Mouse (Mus musculus) liver, embryonic 14.5 days (tissue): ENCODE measurements at regions not wholly inside any gene's neighbourhood (a gene's known extent, or its start where the extent isn't known, plus 50 kb on each side); places are given as distances from the start of the nearest gene placed in this dataset.

Experiments
- ATAC-seq: fragments of 200-750 bp; cut with Nextera tagmentation; 2 replicates; pipeline ENCODE4 v1.8.0; 2017; ENCODE audit warnings: moderate number of reproducible peaks, mild to moderate bottlenecking, moderate library complexity; ENCODE audit not compliant: insufficient read depth
- DNase-seq, 3 experiments: peaks; one replicate each; pipeline ENCODE4 v3.0.0-alpha.2; 2012 to 2013; ENCODE audit warnings: low read depth in 3 of 3, low spot score in 3 of 3
- H3K27ac ChIP-seq: fragments of 300-500 bp; sonication (generic); 2 replicates; pipeline ENCODE4 v1.5.1; 2014; ENCODE audit warnings: moderate library complexity, mild to moderate bottlenecking, control low read depth, inconsistent platforms
- H3K27me3 ChIP-seq: fragments of 300-500 bp; sonication (generic); 2 replicates; pipeline ENCODE4 v1.6.1; 2014; ENCODE audit warnings: mild to moderate bottlenecking, low read length, moderate library complexity; ENCODE audit not compliant: control insufficient read depth, insufficient read depth
- H3K36me3 ChIP-seq: fragments of 300-500 bp; sonication (generic); replicated peaks from 2 replicates; pipeline ENCODE4 v1.6.1; 2014; ENCODE audit warnings: low read depth; ENCODE audit not compliant: control insufficient read depth, insufficient read depth
- H3K4me1 ChIP-seq, 2 experiments: fragments of 200-500 bp in 1 of 2; fragments of 300-500 bp in 1 of 2; sonication (generic) in 1 of 2; replicated peaks; 2 replicates each; pipeline ENCODE4 v1.6.1; 2012 to 2014; ENCODE audit warnings: antibody characterized with exemption in 1 of 2, inconsistent platforms in 1 of 2, low read length in 1 of 2; ENCODE audit not compliant: control insufficient read depth in 2 of 2, insufficient read depth in 2 of 2
- H3K4me2 ChIP-seq: fragments of 300-500 bp; sonication (generic); 2 replicates; pipeline ENCODE4 v1.6.1; 2014; ENCODE audit warnings: low read depth, mild to moderate bottlenecking, control low read depth, moderate library complexity
- H3K4me3 ChIP-seq, 2 experiments: fragments of 200-500 bp in 1 of 2; fragments of 300-500 bp in 1 of 2; sonication (generic) in 1 of 2; 2 replicates each; pipeline ENCODE4 v1.5.1; 2012 to 2014; ENCODE audit warnings: low read depth in 2 of 2, low read length in 2 of 2, mild to moderate bottlenecking in 2 of 2, control low read depth in 1 of 2, inconsistent platforms in 1 of 2, moderate library complexity in 1 of 2; ENCODE audit not compliant: insufficient read depth in 1 of 2
- H3K9ac ChIP-seq: fragments of 300-500 bp; sonication (generic); replicated peaks from 2 replicates; pipeline ENCODE4 v1.6.1; 2014; ENCODE audit warnings: mild to moderate bottlenecking, control low read depth, moderate library complexity
- H3K9me3 ChIP-seq: fragments of 300-500 bp; sonication (generic); 2 replicates; pipeline ENCODE4 v1.6.1; 2016; ENCODE audit warnings: low read length, mixed read lengths; ENCODE audit not compliant: control insufficient read depth
- CTCF ChIP-seq: IDR thresholded peaks from 2 replicates; pipeline ENCODE4 v1.5.1; 2016; ENCODE audit warnings: antibody characterized with exemption, low read depth, control low read depth
- EP300 ChIP-seq: IDR thresholded peaks from 2 replicates; pipeline ENCODE4 v1.6.1; 2016; ENCODE audit warnings: antibody characterized with exemption, low read depth
- WGBS: fragments of 180-500 bp; shearing (Covaris S2); extraction: QIAGEN DNeasy Blood & Tissue Kit; methylation state at CpG from one replicate; pipeline ENCODE4 v1.1.7; 2014; ENCODE audit not compliant: insufficient replicate concordance; 5-methylcytosine and 5-hydroxymethylcytosine counted together

- WGBS, result 63% methylated on average over 7 of the region's 7 CpGs
- H3K27me3 ChIP-seq, result no peaks in the 10 kb centered on the region
- TF ChIP-seq EP300 (no peak), CTCF (no peak)
- no peaks in the 10 kb centered on the region for H3K4me1 ChIP-seq
- H3K27ac ChIP-seq, result no peak overlapping the region
- no peak overlapping the region for H3K9ac ChIP-seq
- no peak overlapping the region for H3K4me2 ChIP-seq
- no peaks in the 10 kb centered on the region for H3K9me3 ChIP-seq
- no peak for DNase-seq
- ATAC-seq, result no peak
- no peaks in the 10 kb centered on the region for H3K36me3 ChIP-seq
- no peak overlapping the region for H3K4me3 ChIP-seq
Observed at GRCm38 (mm10) chr1:137922769-137923168, 252.7 kb downstream of the Ptprc start.

- H3K36me3 ChIP-seq, result no peaks in the 10 kb centered on the region
- H3K4me2 ChIP-seq, result no peak overlapping the region
- DNase-seq (no peak), ATAC-seq (no peak)
- H3K27ac ChIP-seq, result no peak overlapping the region
- no peak overlapping the region for H3K9ac ChIP-seq
- no peak overlapping the region for H3K4me3 ChIP-seq
- 42% methylated on average over 2 of the region's 2 CpGs for WGBS
- TF ChIP-seq CTCF (no peak), EP300 (no peak)
- no peaks in the 10 kb centered on the region for H3K4me1 ChIP-seq
- no peaks in the 10 kb centered on the region for H3K9me3 ChIP-seq
- H3K27me3 ChIP-seq, result no peaks in the 10 kb centered on the region
Observed at GRCm38 (mm10) chr1:137921592-137921991, 253.9 kb downstream of the Ptprc start.

- 55% methylated on average over 6 of the region's 6 CpGs for WGBS
- TF ChIP-seq CTCF (no peak), EP300 (no peak)
- DNase-seq, result no peak
Observed at GRCm38 (mm10) chr1:137919739-137920563, 255.6 kb downstream of the Ptprc start.

GRCm38 (mm10) chr1:137917449-137917848, 258.1 kb downstream of the Ptprc start:
- Histone ChIP-seq H3K9me3 (no peaks in the 10 kb centered on the region), H3K36me3 (no peaks in the 10 kb centered on the region), H3K9ac (no peak overlapping the region), H3K27me3 (no peaks in the 10 kb centered on the region), H3K27ac (no peak overlapping the region), H3K4me3 (no peak overlapping the region), H3K4me2 (no peak overlapping the region), H3K4me1 (no peaks in the 10 kb centered on the region)
- ATAC-seq, result no peak
- DNase-seq, result no peak
- TF ChIP-seq EP300, result no peak
- TF ChIP-seq CTCF, result no peak
- 69% methylated on average over 1 of the region's 1 CpGs for WGBS

More at GRCm38 (mm10) chr1:137919739-137920563, 255.6 kb downstream of the Ptprc start:
- no peaks in the 10 kb centered on the region for H3K9me3 ChIP-seq
- H3K36me3 ChIP-seq, result no peaks in the 10 kb centered on the region
- H3K4me1 ChIP-seq, result no peaks in the 10 kb centered on the region
- H3K27ac ChIP-seq, result no peak overlapping the region
- no peak overlapping the region for H3K4me2 ChIP-seq
- no peaks in the 10 kb centered on the region for H3K27me3 ChIP-seq
- no peak overlapping the region for H3K9ac ChIP-seq
- ATAC-seq, result no peak
- H3K4me3 ChIP-seq, result no peak overlapping the region

GRCm38 (mm10) chr1:137906883-137907282, 268.6 kb downstream of the Ptprc start:
- ATAC-seq, result no peak
- peaks cover 0 to 5% of the 10 kb centered on the region in 2 experiments; a peak in 1 of 4 replicates for H3K4me1 ChIP-seq

More at GRCm38 (mm10) chr1:137906883-137907282, 268.6 kb downstream of the Ptprc start:
- 65% methylated on average over 5 of the region's 5 CpGs for WGBS
- no peaks in the 10 kb centered on the region for H3K9me3 ChIP-seq
- TF ChIP-seq EP300 (no peak), CTCF (no peak)
- no peak overlapping the region for H3K4me2 ChIP-seq
- no peak for DNase-seq
- H3K9ac ChIP-seq, result no peak overlapping the region
- no peaks in the 10 kb centered on the region for H3K36me3 ChIP-seq
- H3K27me3 ChIP-seq, result no peaks in the 10 kb centered on the region
- H3K4me3 ChIP-seq, result no peak overlapping the region
- no peak overlapping the region for H3K27ac ChIP-seq
